Mouse (Mus musculus): Measurements from ENCODE around the gene Pds5a. TPM values are rescaled to one million over a fixed set of nuclear protein-coding genes. Genes with fewer than 3 reads are reported as not detected.
"Not testable (repeated sequence)": the region's sequence is repeated elsewhere in the genome, so short reads cannot be mapped to it uniquely, and the experiment has no call there.

Gene Pds5a
- polyA plus RNA-seq, 1 experiment from 2014 or later: 112 TPM

DNA sequence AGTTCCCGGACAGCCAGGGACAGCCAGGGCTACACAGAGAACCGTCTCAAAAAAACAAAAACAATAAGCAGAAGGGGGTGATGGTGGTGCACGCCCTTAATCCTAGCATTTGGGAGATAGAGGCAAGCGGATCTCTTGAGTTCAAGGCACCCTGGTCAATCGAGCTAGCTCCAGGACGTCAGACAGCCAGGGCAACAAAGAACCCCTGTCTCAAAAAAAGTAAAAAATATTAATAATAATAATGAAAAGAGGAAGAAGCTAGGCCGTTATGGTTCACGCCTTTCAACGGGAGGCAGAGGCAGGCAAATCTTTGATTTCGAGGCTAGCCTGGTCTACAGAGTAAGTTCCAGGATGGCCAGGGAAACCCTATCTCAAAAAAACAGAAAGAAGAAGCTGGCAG lies 1.1 kb upstream of the Pds5a start:
- Histone ChIP-seq H3K4me1 (ENCODE audit: control insufficient read depth, insufficient read depth, low read length) (peaks cover 6% of the 10 kb centered on the region), H3K4me3 (ENCODE audit: low read length) (no peak overlapping the region; the same call in 1 of the 2 replicates), H3K27me3 (ENCODE audit: control insufficient read depth, insufficient read depth, low read length) (no peaks in the 10 kb centered on the region), H3K27ac (ENCODE audit: low read depth, low read length) (peak overlapping the region; percentile 99), H3K9ac (ENCODE audit: low read depth, low read length) (peak overlapping the region; percentile 99; the same call in 1 of the 2 replicates), H3K9me3 (ENCODE audit: control insufficient read depth, low read length) (no peaks in the 10 kb centered on the region), H3K4me2 (replicated peaks; ENCODE audit: low read depth, low read length) (peak overlapping the region; percentile 56), H3K36me3 (ENCODE audit: control insufficient read depth, insufficient read depth, low read length) (no peaks in the 10 kb centered on the region; the same call in 1 of the 2 replicates)
- no peak for ATAC-seq (ENCODE audit: low FRiP score, low TSS enrichment)
- WGBS: 69% methylated on average over 10 of the region's 10 CpGs

DNA sequence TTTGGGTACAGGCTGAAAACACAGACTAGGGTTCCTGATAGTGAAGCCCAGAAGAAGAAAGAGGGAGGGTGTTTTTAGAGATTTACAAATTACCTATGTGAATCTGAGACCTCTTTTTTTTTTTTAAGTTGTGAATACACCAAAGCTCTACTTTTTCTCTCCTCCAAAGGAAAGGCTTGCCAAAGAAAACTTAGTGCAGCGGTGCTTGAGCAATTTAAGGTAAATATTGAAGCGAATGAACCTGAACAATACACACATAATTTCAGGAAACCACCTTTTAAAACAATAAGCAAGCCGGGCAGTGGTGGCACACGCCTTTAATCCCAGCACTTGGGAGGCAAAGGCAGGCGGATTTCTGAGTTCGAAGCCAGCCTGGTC lies 675 bp upstream of the Pds5a start:
- H3K36me3 ChIP-seq (ENCODE audit: control insufficient read depth, insufficient read depth, low read length): peaks cover 3% of the 10 kb centered on the region; the same call in 1 of the 2 replicates
- no peaks in the 10 kb centered on the region for H3K9me3 ChIP-seq (ENCODE audit: control insufficient read depth, low read length)
- WGBS: 17% methylated on average over 6 of the region's 6 CpGs
- H3K4me3 ChIP-seq (ENCODE audit: low read length): peak overlapping the region; percentile 99
- peak overlapping the region; percentile 99; the same call in 1 of the 2 replicates for H3K9ac ChIP-seq (ENCODE audit: low read depth, low read length)
- H3K4me2 ChIP-seq (replicated peaks; ENCODE audit: low read depth, low read length): peak overlapping the region; percentile 56
- peaks cover 6% of the 10 kb centered on the region for H3K4me1 ChIP-seq (ENCODE audit: control insufficient read depth, insufficient read depth, low read length)
- H3K27ac ChIP-seq (ENCODE audit: low read depth, low read length): peak overlapping the region; percentile 99
- no peak for ATAC-seq (ENCODE audit: low FRiP score, low TSS enrichment)
- no peaks in the 10 kb centered on the region for H3K27me3 ChIP-seq (ENCODE audit: control insufficient read depth, insufficient read depth, low read length)

DNA sequence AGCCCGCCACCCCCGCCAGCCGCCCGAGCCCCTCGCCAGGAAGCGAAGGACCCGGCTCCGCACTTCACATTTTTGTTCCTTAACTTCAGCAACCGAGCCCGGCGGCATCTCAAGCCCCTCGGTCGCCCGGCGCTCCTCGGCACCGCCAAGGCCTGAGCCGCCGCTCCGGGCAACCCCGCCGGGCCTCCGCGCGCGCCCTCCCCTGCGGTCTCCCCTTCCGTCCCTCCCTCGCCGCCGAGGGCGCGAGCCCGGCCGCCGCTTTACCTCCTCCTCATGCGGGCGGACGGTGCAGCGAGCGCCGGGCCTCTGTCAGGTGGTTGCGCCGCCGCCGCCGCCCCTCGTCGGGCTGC lies 612 bp downstream of the Pds5a start:
- Histone ChIP-seq H3K9ac (ENCODE audit: low read depth, low read length) (peak overlapping the region; percentile 99), H3K4me3 (ENCODE audit: low read length) (peak overlapping the region; percentile 99), H3K27me3 (ENCODE audit: control insufficient read depth, insufficient read depth, low read length) (no peaks in the 10 kb centered on the region), H3K9me3 (ENCODE audit: control insufficient read depth, low read length) (no peaks in the 10 kb centered on the region), H3K36me3 (ENCODE audit: control insufficient read depth, insufficient read depth, low read length) (peaks cover 11% of the 10 kb centered on the region), H3K4me1 (ENCODE audit: control insufficient read depth, insufficient read depth, low read length) (peaks cover 6% of the 10 kb centered on the region), H3K4me2 (replicated peaks; ENCODE audit: low read depth, low read length) (peak overlapping the region; percentile 56), H3K27ac (ENCODE audit: low read depth, low read length) (peak overlapping the region; percentile 99)
- peak; percentile 74 for ATAC-seq (ENCODE audit: low FRiP score, low TSS enrichment)
- 2% methylated on average over 19 of the region's 49 CpGs for WGBS

DNA sequence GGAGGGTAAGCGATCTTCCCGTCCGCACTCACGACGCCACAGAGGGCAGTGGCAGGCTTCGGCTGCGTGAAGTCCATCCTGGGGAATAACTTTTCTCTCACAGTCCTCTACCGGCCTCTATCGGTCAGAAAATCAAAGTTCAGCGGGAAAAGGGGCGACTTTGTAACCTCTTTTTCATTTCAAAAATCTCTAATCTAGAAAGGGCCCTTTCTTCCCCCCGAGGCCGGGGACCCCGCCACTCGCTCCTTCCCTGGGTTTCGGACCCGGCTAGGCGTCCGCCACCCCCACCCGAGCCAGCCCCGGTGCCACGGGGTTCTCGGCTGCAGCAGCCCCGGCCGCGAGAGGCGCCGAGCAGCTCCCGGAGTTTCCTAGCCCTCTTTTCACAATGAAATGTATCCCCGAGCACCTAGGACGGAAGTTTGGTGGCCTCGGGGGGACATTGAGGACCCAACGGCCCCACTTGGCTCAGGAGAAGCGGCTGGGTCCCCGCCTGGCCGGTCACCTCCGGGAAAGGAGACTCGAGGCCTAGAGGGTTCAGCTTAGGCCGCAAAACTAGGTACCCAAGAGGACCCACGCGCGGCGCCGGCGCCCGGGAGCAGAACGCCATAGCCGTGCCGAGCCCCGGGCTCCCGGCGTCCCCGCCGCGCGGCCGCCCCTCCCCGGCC lies 1.1 kb downstream of the Pds5a start:
- Histone ChIP-seq H3K9ac (ENCODE audit: low read depth, low read length) (peak overlapping the region; percentile 99), H3K4me2 (replicated peaks; ENCODE audit: low read depth, low read length) (peak overlapping the region; percentile 56), H3K4me1 (ENCODE audit: control insufficient read depth, insufficient read depth, low read length) (peaks cover 6% of the 10 kb centered on the region), H3K9me3 (ENCODE audit: control insufficient read depth, low read length) (no peaks in the 10 kb centered on the region), H3K27me3 (ENCODE audit: control insufficient read depth, insufficient read depth, low read length) (no peaks in the 10 kb centered on the region), H3K36me3 (ENCODE audit: control insufficient read depth, insufficient read depth, low read length) (peaks cover 13% of the 10 kb centered on the region), H3K4me3 (ENCODE audit: low read length) (peak overlapping the region; percentile 99), H3K27ac (ENCODE audit: low read depth, low read length) (peak overlapping the region; percentile 99)
- WGBS: 1% methylated on average over 52 of the region's 58 CpGs
- ATAC-seq (ENCODE audit: low FRiP score, low TSS enrichment): peak; percentile 37; the same call in 1 of the 2 replicates

DNA sequence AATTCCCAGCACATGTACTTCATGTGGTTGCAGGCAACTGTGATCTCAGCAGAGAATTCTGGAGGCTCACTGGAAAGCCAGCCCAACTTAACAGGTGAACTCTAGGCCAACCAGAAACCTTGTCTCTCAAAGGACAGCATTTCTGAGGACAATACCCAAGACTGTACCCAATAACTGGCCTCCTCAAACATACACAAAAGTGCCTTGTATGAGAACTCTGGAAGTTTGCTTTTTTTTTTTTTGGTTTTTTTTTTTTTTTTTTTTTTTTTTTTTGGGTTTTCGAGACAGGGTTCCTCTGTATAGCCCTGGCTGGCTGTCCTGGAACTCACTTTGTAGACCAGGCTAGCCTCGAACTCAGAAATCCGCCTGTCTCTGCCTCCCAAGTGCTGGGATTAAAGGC lies 4.0 kb downstream of the Pds5a start:
- not testable (repeated sequence) for ATAC-seq (ENCODE audit: low FRiP score, low TSS enrichment); H3K4me2 ChIP-seq (replicated peaks; ENCODE audit: low read depth, low read length); H3K27me3 ChIP-seq (ENCODE audit: control insufficient read depth, insufficient read depth, low read length); H3K4me3 ChIP-seq (ENCODE audit: low read length); H3K4me1 ChIP-seq (ENCODE audit: control insufficient read depth, insufficient read depth, low read length); H3K27ac ChIP-seq (ENCODE audit: low read depth, low read length); H3K9me3 ChIP-seq (ENCODE audit: control insufficient read depth, low read length); H3K9ac ChIP-seq (ENCODE audit: low read depth, low read length)
- 98% methylated on average over 2 of the region's 3 CpGs for WGBS
- peaks cover 13% of the 10 kb centered on the region for H3K36me3 ChIP-seq (ENCODE audit: control insufficient read depth, insufficient read depth, low read length)

DNA sequence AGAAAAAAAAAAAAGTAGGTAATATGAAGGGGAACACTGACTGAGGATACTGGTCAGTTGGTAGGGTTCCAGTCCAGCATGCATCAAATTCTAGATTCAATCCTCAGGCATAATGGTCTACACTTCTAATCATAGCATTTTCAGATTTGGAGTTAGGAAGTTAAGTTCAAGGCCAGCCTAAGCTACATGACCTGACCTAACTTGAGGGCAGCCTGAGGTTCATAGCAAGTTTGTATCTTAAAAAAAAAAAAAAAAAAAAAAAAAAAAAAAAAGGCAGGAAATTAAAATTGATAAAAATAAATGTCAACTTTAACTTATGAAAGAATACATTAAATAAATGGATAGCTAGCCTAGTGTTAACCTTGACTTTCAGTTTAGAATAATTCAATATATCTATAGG lies 5.1 kb downstream of the Pds5a start:
- no peak overlapping the region for H3K4me2 ChIP-seq (replicated peaks; ENCODE audit: low read depth, low read length)
- peaks cover 15% of the 10 kb centered on the region for H3K36me3 ChIP-seq (ENCODE audit: control insufficient read depth, insufficient read depth, low read length)
- no peak overlapping the region for H3K27ac ChIP-seq (ENCODE audit: low read depth, low read length)
- H3K27me3 ChIP-seq (ENCODE audit: control insufficient read depth, insufficient read depth, low read length): no peaks in the 10 kb centered on the region
- H3K9me3 ChIP-seq (ENCODE audit: control insufficient read depth, low read length): no peaks in the 10 kb centered on the region
- peaks cover 6% of the 10 kb centered on the region for H3K4me1 ChIP-seq (ENCODE audit: control insufficient read depth, insufficient read depth, low read length)
- no peak for ATAC-seq (ENCODE audit: low FRiP score, low TSS enrichment)
- no peak overlapping the region for H3K9ac ChIP-seq (ENCODE audit: low read depth, low read length)
- no peak overlapping the region for H3K4me3 ChIP-seq (ENCODE audit: low read length)

DNA sequence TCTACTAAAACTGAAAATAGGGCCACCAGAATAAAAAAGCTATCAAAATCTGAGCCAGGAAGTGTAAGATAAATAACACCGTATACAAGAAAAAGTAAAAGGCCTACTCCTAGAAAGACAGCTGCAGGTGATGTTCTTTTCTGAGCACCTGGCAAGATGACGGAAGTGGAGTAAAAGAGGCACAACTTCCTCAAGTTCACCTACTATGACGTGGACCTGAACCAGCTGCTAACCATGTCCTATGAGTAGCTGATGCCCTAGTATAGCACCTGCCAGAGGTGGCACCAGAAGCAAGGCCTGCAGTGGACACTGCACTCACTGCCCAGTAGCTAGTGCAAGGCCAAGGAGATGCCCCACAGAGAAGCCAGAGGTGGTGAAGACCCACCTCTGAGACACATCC lies 9.3 kb downstream of the Pds5a start:
- Histone ChIP-seq H3K36me3 (ENCODE audit: control insufficient read depth, insufficient read depth, low read length) (peaks cover 17% of the 10 kb centered on the region), H3K9ac (ENCODE audit: low read depth, low read length) (no peak overlapping the region), H3K27me3 (ENCODE audit: control insufficient read depth, insufficient read depth, low read length) (no peaks in the 10 kb centered on the region), H3K4me2 (replicated peaks; ENCODE audit: low read depth, low read length) (no peak overlapping the region), H3K4me3 (ENCODE audit: low read length) (no peak overlapping the region), H3K9me3 (ENCODE audit: control insufficient read depth, low read length) (no peaks in the 10 kb centered on the region), H3K4me1 (ENCODE audit: control insufficient read depth, insufficient read depth, low read length) (no peaks in the 10 kb centered on the region), H3K27ac (ENCODE audit: low read depth, low read length) (no peak overlapping the region)
- ATAC-seq (ENCODE audit: low FRiP score, low TSS enrichment): no peak; the same call in 1 of the 2 replicates
- 83% methylated on average over 3 of the region's 3 CpGs for WGBS

DNA sequence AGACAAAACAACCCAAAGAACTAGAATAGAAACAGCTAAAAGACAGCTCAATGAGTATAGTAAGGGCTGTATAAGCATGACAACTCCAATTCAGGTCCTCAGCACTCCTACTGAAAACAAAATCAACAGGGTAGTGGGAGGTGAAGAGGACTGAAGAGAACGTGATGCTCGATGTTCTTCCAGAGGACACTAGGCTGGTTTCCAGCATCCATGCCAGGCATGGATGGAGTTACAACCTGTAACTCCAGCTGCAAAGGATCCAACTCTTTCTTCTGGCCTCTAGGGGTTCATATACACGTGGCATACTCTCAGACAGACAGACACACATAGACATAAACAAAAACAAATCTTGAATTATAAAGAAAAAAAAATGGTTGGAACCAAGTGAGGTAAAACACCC lies 11.3 kb downstream of the Pds5a start:
- no peak overlapping the region for H3K9ac ChIP-seq (ENCODE audit: low read depth, low read length)
- no peak overlapping the region for H3K4me2 ChIP-seq (replicated peaks; ENCODE audit: low read depth, low read length)
- no peak overlapping the region for H3K27ac ChIP-seq (ENCODE audit: low read depth, low read length)
- no peak overlapping the region for H3K4me3 ChIP-seq (ENCODE audit: low read length)
- WGBS: 81% methylated on average over 3 of the region's 3 CpGs
- ATAC-seq (ENCODE audit: low FRiP score, low TSS enrichment): no peak
- no peaks in the 10 kb centered on the region for H3K9me3 ChIP-seq (ENCODE audit: control insufficient read depth, low read length)
- no peaks in the 10 kb centered on the region for H3K27me3 ChIP-seq (ENCODE audit: control insufficient read depth, insufficient read depth, low read length)
- H3K36me3 ChIP-seq (ENCODE audit: control insufficient read depth, insufficient read depth, low read length): peaks cover 10% of the 10 kb centered on the region; the same call in 1 of the 2 replicates
- H3K4me1 ChIP-seq (ENCODE audit: control insufficient read depth, insufficient read depth, low read length): no peaks in the 10 kb centered on the region

DNA sequence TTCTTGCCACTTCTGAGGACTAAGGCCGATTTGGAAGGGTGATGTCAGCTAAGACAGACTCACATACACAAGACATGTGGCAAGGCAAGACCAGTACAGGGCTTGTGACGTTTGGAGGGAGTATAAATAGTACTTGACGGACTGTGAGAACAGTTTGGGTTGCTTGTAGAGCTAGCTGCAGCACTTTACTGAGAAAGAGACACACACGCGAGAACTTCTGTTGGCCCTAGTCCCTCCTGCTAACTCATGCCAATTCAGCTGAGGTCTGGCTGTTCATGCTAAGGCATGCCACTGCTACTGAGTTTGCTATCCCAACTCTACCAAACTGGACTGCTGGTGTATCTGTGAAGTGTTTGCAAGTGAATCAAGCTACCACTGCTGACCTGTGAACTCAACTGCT lies 19.2 kb downstream of the Pds5a start:
- no peaks in the 10 kb centered on the region for H3K4me1 ChIP-seq (ENCODE audit: control insufficient read depth, insufficient read depth, low read length)
- no peak for ATAC-seq (ENCODE audit: low FRiP score, low TSS enrichment)
- H3K4me3 ChIP-seq (ENCODE audit: low read length): no peak overlapping the region
- WGBS: 91% methylated on average over 5 of the region's 5 CpGs
- H3K27ac ChIP-seq (ENCODE audit: low read depth, low read length): no peak overlapping the region
- no peak overlapping the region for H3K9ac ChIP-seq (ENCODE audit: low read depth, low read length)
- no peaks in the 10 kb centered on the region for H3K27me3 ChIP-seq (ENCODE audit: control insufficient read depth, insufficient read depth, low read length)
- peaks cover 21% of the 10 kb centered on the region; the same call in 1 of the 2 replicates for H3K36me3 ChIP-seq (ENCODE audit: control insufficient read depth, insufficient read depth, low read length)
- H3K9me3 ChIP-seq (ENCODE audit: control insufficient read depth, low read length): no peaks in the 10 kb centered on the region
- no peak overlapping the region for H3K4me2 ChIP-seq (replicated peaks; ENCODE audit: low read depth, low read length)
